Mouse (Mus musculus) left cerebral cortex, adult 18-20 months (tissue): ENCODE results near the gene Nfatc3. TPM values are rescaled to one million over a fixed set of nuclear protein-coding genes. Genes with fewer than 3 reads are reported as not detected.
A peak's percentile ranks its signal among the peaks of the same experiment; 100 is the strongest.
"Not testable (repeated sequence)": the region's sequence is repeated elsewhere in the genome, so short reads cannot be mapped to it uniquely, and the experiment has no call there.

Experiments
- DNase-seq, 2 experiments: peaks; one replicate each; pipeline ENCODE4 v3.0.0; 2021 to 2022; ENCODE audit warnings: low spot score in 2 of 2, mixed read lengths in 1 of 2
- long read RNA-seq, 2 experiments: library from polyadenylated mRNA; stranded (forward); transcript quantifications; one replicate each; pipeline ENCODE4 v2.0.0; 2021
- total RNA-seq, 2 experiments: library from RNA; stranded (reverse); gene quantifications; 2 replicates each; pipeline ENCODE4 v1.2.3; 2021

Gene Nfatc3
- total RNA-seq, result 10 to 100 TPM; 10.5 to 12.4 TPM
- long read RNA-seq, experiment 1, full-length matches to known transcripts, result 1 of 3 reads
- long read RNA-seq, experiment 1, partial matches to known transcripts, result 1 of 3 reads
- long read RNA-seq, experiment 1, other reads (novel, unspliced or antisense), result 1 of 3 reads
- long read RNA-seq, experiment 2, full-length matches to known transcripts, result 2 of 3 reads
- long read RNA-seq, experiment 2, partial matches to known transcripts, result 0 of 3 reads
- long read RNA-seq, experiment 2, other reads (novel, unspliced or antisense), result 1 of 3 reads

GRCm38 (mm10) chr8:106058731-106059612 is at the start of gene Nfatc3:
Nfatc3 (plus strand) TSS chr8:106058840.
- peak; percentile 92 to 96 for DNase-seq

GRCm38 (mm10) chr8:106010748-106011642 is 47.6 kb upstream of the Nfatc3 start:
- peak; percentile 96 for DNase-seq

GRCm38 (mm10) chr8:106011643-106011986 is 47.0 kb upstream of the Nfatc3 start, which contains the start of gene Ddx28:
Ddx28 (minus strand) TSS chr8:106011882.
- no peak for DNase-seq

- not testable (repeated sequence) for DNase-seq
Measured at GRCm38 (mm10) chr8:106012203-106012602, 46.4 kb upstream of the Nfatc3 start.

GRCm38 (mm10) chr8:106016284-106016683 is 42.4 kb upstream of the Nfatc3 start:
- DNase-seq, result no peak

- no peak for DNase-seq
Measured at GRCm38 (mm10) chr8:106017130-106017529, 41.5 kb upstream of the Nfatc3 start.

GRCm38 (mm10) chr8:106018039-106018438 is 40.6 kb upstream of the Nfatc3 start:
- DNase-seq, result no peak

- peak; percentile 81 to 85 for DNase-seq
Measured at GRCm38 (mm10) chr8:106022483-106022882, 36.2 kb upstream of the Nfatc3 start.

- no peak for DNase-seq
Measured at GRCm38 (mm10) chr8:106038721-106039120, 19.9 kb upstream of the Nfatc3 start.

GRCm38 (mm10) chr8:106039605-106040004 is 19.0 kb upstream of the Nfatc3 start:
- DNase-seq, result no peak

GRCm38 (mm10) chr8:106040218-106040617 is 18.4 kb upstream of the Nfatc3 start:
- no peak for DNase-seq

- no peak for DNase-seq
Measured at GRCm38 (mm10) chr8:106043055-106043454, 15.6 kb upstream of the Nfatc3 start.

- DNase-seq, result no peak
Measured at GRCm38 (mm10) chr8:106044151-106044550, 14.5 kb upstream of the Nfatc3 start.

- no peak for DNase-seq
Measured at GRCm38 (mm10) chr8:106046872-106047559, 11.6 kb upstream of the Nfatc3 start.

GRCm38 (mm10) chr8:106047854-106048630 is 10.6 kb upstream of the Nfatc3 start:
- no peak for DNase-seq

GRCm38 (mm10) chr8:106049840-106050239 is 8.8 kb upstream of the Nfatc3 start:
- DNase-seq, result no peak

GRCm38 (mm10) chr8:106051068-106051467 is 7.6 kb upstream of the Nfatc3 start:
- DNase-seq, result no peak

GRCm38 (mm10) chr8:106052510-106053089 is 6.0 kb upstream of the Nfatc3 start:
- DNase-seq, result no peak

- no peak for DNase-seq
Measured at GRCm38 (mm10) chr8:106054190-106054811, 4.3 kb upstream of the Nfatc3 start.
